Comparison of ENCODE assay signal across 10 mouse cellular contexts in the genomic region with DNA sequence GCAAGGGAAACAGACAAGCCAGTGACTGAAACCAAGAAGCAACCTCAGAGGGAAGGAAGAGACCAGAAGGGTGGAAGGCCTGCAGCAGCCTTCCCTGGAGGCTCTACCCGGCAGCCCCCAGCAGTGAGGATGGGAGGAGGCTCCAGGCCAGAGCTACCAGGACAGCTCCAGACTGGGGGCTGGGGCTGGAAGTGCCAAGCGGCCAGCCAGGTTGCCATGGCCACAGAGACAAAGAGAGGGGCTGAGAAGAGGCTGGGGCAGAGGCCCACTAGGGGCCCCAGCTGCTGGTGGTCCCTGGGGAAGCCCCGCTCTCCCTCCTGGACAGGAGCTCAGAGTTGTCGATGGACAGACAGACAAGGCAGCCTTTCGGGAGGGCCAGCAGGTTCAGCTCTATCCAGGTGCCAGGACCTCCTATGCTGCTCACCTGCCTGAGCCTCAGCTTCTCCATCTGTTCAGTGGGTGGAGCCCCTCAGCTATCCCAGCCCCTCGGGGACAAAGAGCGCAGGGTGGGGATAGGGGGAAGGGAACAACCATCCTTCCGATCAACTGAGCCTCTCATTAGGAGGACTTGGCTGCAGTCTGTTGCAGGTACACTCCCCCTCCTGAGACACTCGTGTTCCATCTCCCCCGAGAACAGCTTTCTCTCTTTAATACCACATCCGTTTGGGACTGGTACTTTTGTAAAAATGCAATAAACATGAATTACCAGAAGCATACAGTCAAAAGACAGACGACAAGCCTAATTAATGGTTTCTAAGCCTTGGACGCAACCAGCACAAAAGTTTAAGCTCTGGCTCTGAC. TPM values are rescaled to one million over a fixed set of nuclear protein-coding genes. Genes with fewer than 3 reads are reported as not detected.
DNase-seq lines count a peak whose midpoint lies in the region; ATAC-seq lines count a peak whose summit lies in the region.
"Had no signal": no experiment of that assay in that cellular context is flagged by ENCODE, and none has a peak within 500 bp of the region (broad histone marks: within the 10 kb centered on the region; RNA-seq: fewer than 3 reads in every experiment).

No protein-coding gene starts in this region.

- 34% methylated on average over 13 of the region's 13 CpGs for WGBS in embryonic facial prominence, embryonic 12.5 days
- 14% methylated on average over 13 of the region's 13 CpGs for WGBS in hindbrain, embryonic 15.5 days
- WGBS in neural tube, embryonic 12.5 days: 10% methylated on average over 13 of the region's 13 CpGs

- no peaks in the 10 kb centered on the region for H3K36me3 ChIP-seq in embryonic facial prominence, embryonic 12.5 days
- no peaks in the 10 kb centered on the region for H3K36me3 ChIP-seq in hindbrain, embryonic 15.5 days
- no peaks in the 10 kb centered on the region for H3K36me3 ChIP-seq in neural tube, embryonic 12.5 days

- no peak overlapping the region for H3K4me3 ChIP-seq in embryonic facial prominence, embryonic 12.5 days
- H3K4me3 ChIP-seq in hindbrain, embryonic 15.5 days: no peak overlapping the region
- H3K4me3 ChIP-seq in neural tube, embryonic 12.5 days: no peak overlapping the region

- no peak overlapping the region for H3K4me2 ChIP-seq in embryonic facial prominence, embryonic 12.5 days (replicated peaks)
- H3K4me2 ChIP-seq in hindbrain, embryonic 15.5 days: 0 out of 2 replicates have a peak overlapping the region, but pooled peaks have one; percentile 18
- H3K4me2 ChIP-seq in neural tube, embryonic 12.5 days (replicated peaks): peak overlapping the region; percentile 38

- peak; percentile 44 to 68 for DNase-seq in layer of hippocampus, postnatal 10 days (ENCODE audit: low spot score in 2 of 2)
- DNase-seq in layer of hippocampus, adult 9-11 months: no peak
- DNase-seq in gastrocnemius, postnatal 25 days: no peak
- DNase-seq: kidney, adult 2 months had no signal

- H3K27me3 ChIP-seq in embryonic facial prominence, embryonic 12.5 days: no peaks in the 10 kb centered on the region
- no peaks in the 10 kb centered on the region for H3K27me3 ChIP-seq in hindbrain, embryonic 15.5 days
- H3K27me3 ChIP-seq in neural tube, embryonic 12.5 days (replicated peaks): no peaks in the 10 kb centered on the region

- H3K9ac ChIP-seq in embryonic facial prominence, embryonic 12.5 days: no peak overlapping the region
- no peak overlapping the region for H3K9ac ChIP-seq in hindbrain, embryonic 15.5 days
- H3K9ac ChIP-seq in neural tube, embryonic 12.5 days: no peak overlapping the region

- peak; percentile 47; the same call in 1 of the 2 replicates for ATAC-seq in embryonic facial prominence, embryonic 12.5 days (ENCODE audit: insufficient number of reproducible peaks, insufficient read depth, low FRiP score, low TSS enrichment)
- peak; percentile 88 for ATAC-seq in hindbrain, embryonic 15.5 days (ENCODE audit: low FRiP score, low read depth)
- ATAC-seq in neural tube, embryonic 12.5 days (ENCODE audit: low FRiP score, low read depth): peak; percentile 85
- ATAC-seq in monocyte, adult 5-6 weeks (replicated peaks; ENCODE audit: insufficient number of reproducible peaks, low FRiP score, low TSS enrichment, poor library complexity, severe bottlenecking): no peak
- no peak for ATAC-seq in erythroid progenitor cell, adult 5-6 weeks (replicated peaks; ENCODE audit: low FRiP score, poor library complexity, severe bottlenecking)
- ATAC-seq: lung, postnatal 0 days had no signal

- peaks cover 54% of the 10 kb centered on the region for H3K4me1 ChIP-seq in embryonic facial prominence, embryonic 12.5 days
- H3K4me1 ChIP-seq in hindbrain, embryonic 15.5 days (replicated peaks): peaks cover 69% of the 10 kb centered on the region
- peaks cover 81% of the 10 kb centered on the region for H3K4me1 ChIP-seq in neural tube, embryonic 12.5 days

- H3K27ac ChIP-seq in embryonic facial prominence, embryonic 12.5 days: peak overlapping the region; percentile 74
- peak overlapping the region; percentile 82 for H3K27ac ChIP-seq in hindbrain, embryonic 15.5 days (replicated peaks)
- H3K27ac ChIP-seq in neural tube, embryonic 12.5 days: peak overlapping the region; percentile 48

- H3K9me3 ChIP-seq in embryonic facial prominence, embryonic 12.5 days: no peaks in the 10 kb centered on the region
- no peaks in the 10 kb centered on the region for H3K9me3 ChIP-seq in hindbrain, embryonic 15.5 days
- no peaks in the 10 kb centered on the region for H3K9me3 ChIP-seq in neural tube, embryonic 12.5 days

RNA-seq across cellular contexts. Expression of a gene that starts 34.5 kb away (rescaled TPM):
- total RNA-seq in layer of hippocampus, postnatal 10 days (2021): 10 to 100 TPM; 76.6 to 86.9 TPM
- polyA plus RNA-seq in embryonic facial prominence, embryonic 12.5 days (2016; fragmentation: Nextera tagmentation; extraction: Ambion mirVana): 36.2 and 41.5 TPM in 2 replicates
- polyA plus RNA-seq in hindbrain, embryonic 15.5 days (2015; fragmentation: Nextera tagmentation; extraction: Ambion mirVana): 27.0 and 27.4 TPM in 2 replicates
- polyA plus RNA-seq in neural tube, embryonic 12.5 days (2016; fragmentation: Nextera tagmentation; extraction: Ambion mirVana): 45.3 and 47.8 TPM in 2 replicates
- total RNA-seq in monocyte, adult 5-6 weeks (2017): 118 to 236 TPM (median 124 TPM) in 3 replicates
- 1 to 10 TPM; 5.4 to 7.6 TPM for total RNA-seq in gastrocnemius, postnatal 25 days (2021)
- total RNA-seq in erythroid progenitor cell, adult 5-6 weeks (2015; ENCODE audit: low replicate concordance): 24.9 and 86.4 TPM in 2 replicates
- total RNA-seq in erythroid progenitor cell, adult 5-6 weeks (2017; ENCODE audit: low replicate concordance): 60.8 and 88.9 TPM in 2 replicates

Comparison
In these comparisons a context has a peak if more than half of its experiments do, and no peak if none do; other contexts are left out.
1. DNase-seq: peak in layer of hippocampus, postnatal 10 days (2 of 2); none in layer of hippocampus, adult 9-11 months (single experiment) and gastrocnemius, postnatal 25 days (single experiment).
2. ATAC-seq: peak in embryonic facial prominence, embryonic 12.5 days (single experiment), hindbrain, embryonic 15.5 days (single experiment) and neural tube, embryonic 12.5 days (single experiment); none in monocyte, adult 5-6 weeks (single experiment) and erythroid progenitor cell, adult 5-6 weeks (single experiment).
3. Peak in every context shown above with its lines, with median percentiles within 50 percentile points of each other: H3K27ac ChIP-seq.